Mouse (Mus musculus): ENCODE measurements around the gene Fam207a. TPM values are rescaled to one million over a fixed set of nuclear protein-coding genes. Genes with fewer than 3 reads are reported as not detected.
A peak's percentile ranks its signal among the peaks of the same experiment; 100 is the strongest.

The Fam207a gene
- total and polyA plus RNA-seq, 3 experiments, result 70.6 to 74.0 TPM; not detected in 1

GRCm38 (mm10) chr10:77565005-77565404 lies 49.4 kb upstream of the Fam207a start:
- H3K36me3 ChIP-seq (ENCODE audit: control insufficient read depth in 1 of 2, insufficient read depth in 2 of 2, low read length in 2 of 2), result peaks cover 7 to 30% of the 10 kb centered on the region in 2 experiments
- DNase-seq (ENCODE audit: low read depth, low spot score), result peak; percentile 94
- H3K4me1 ChIP-seq (ENCODE audit: control insufficient read depth in 1 of 2, insufficient read depth in 2 of 2, low read length in 2 of 2), result peaks cover 25 to 52% of the 10 kb centered on the region in 2 experiments
- no peaks in the 10 kb centered on the region for H3K27me3 ChIP-seq (ENCODE audit: control insufficient read depth in 1 of 2, insufficient read depth in 2 of 2, low read length in 2 of 2)
- no peaks in the 10 kb centered on the region for H3K9me3 ChIP-seq (replicated peaks; ENCODE audit: insufficient read depth, low read length)
- peak overlapping the region; percentile 15; the same call in 1 of the 2 replicates for H3K9ac ChIP-seq (ENCODE audit: control insufficient read depth, low read depth, low read length, poor library complexity, severe bottlenecking)
- no peak overlapping the region for H3K4me3 ChIP-seq (ENCODE audit: control insufficient read depth in 1 of 2, insufficient read depth in 1 of 2, low read depth in 2 of 2, low read length in 2 of 2)
- H3K79me2 ChIP-seq (ENCODE audit: control insufficient read depth, insufficient read depth, low read length, poor library complexity), result no peaks in the 10 kb centered on the region
- no peak for TF ChIP-seq HCFC1 (IDR thresholded peaks at IDR 0.05; ENCODE audit: low read depth, low read length)
- peak; percentile 80 for TF ChIP-seq MAX (IDR thresholded peaks at IDR 0.05; ENCODE audit: low read length)
- TF ChIP-seq MXI1 (IDR thresholded peaks at IDR 0.05; ENCODE audit: low read depth, low read length), result peak; percentile 80
- peak; percentile 77 for TF ChIP-seq TCF12 (IDR thresholded peaks at IDR 0.05; ENCODE audit: low read depth, low read length)
- peak; percentile 53; the same call in 1 of the 2 replicates for TF ChIP-seq ETS1 (IDR thresholded peaks at IDR 0.05; ENCODE audit: low read depth, low read length)
- TF ChIP-seq GATA1 (IDR thresholded peaks at IDR 0.05; ENCODE audit: low read depth, low read length), result peak; percentile 61
- TF ChIP-seq SIN3A (IDR thresholded peaks at IDR 0.05; ENCODE audit: low read length), result peak; percentile 78
- 0 out of 2 replicates have a peak, but pooled peaks have one; percentile 20 for TF ChIP-seq RCOR1 (IDR thresholded peaks at IDR 0.05; ENCODE audit: low read depth, low read length)
- TF ChIP-seq MAZ (IDR thresholded peaks at IDR 0.05; ENCODE audit: low read depth, low read length), result peak; percentile 63; the same call in 1 of the 2 replicates
- peak; percentile 59 to 82; a peak in 3 of 4 replicates for TF ChIP-seq EP300 (IDR thresholded peaks at IDR 0.05; ENCODE audit: low read depth in 1 of 2, low read length in 2 of 2)
- TF ChIP-seq ELF1 (IDR thresholded peaks at IDR 0.05; ENCODE audit: low read depth, low read length), result no peak
- TF ChIP-seq POLR2A (IDR thresholded peaks at IDR 0.05; ENCODE audit: control insufficient read depth in 1 of 2, insufficient read depth in 1 of 2, low read depth in 1 of 2, low read length in 2 of 2, poor library complexity in 1 of 2), result peak in 1 of 2 experiments; percentile 42; a peak in 1 of 4 replicates
- TF ChIP-seq MYC (IDR thresholded peaks at IDR 0.05; ENCODE audit: low read depth, low read length), result peak; percentile 88
- TF ChIP-seq TBP (IDR thresholded peaks at IDR 0.05; ENCODE audit: low read depth, low read length), result peak; percentile 82
- no peak for TF ChIP-seq UBTF (IDR thresholded peaks at IDR 0.05; ENCODE audit: borderline replicate concordance, insufficient read depth, low read depth, low read length)
- TF ChIP-seq TAL1 (IDR thresholded peaks at IDR 0.05; ENCODE audit: low read length), result peak; percentile 88
- peak overlapping the region; percentile 82 for H3K27ac ChIP-seq (ENCODE audit: control insufficient read depth, low read depth, low read length)

- Histone ChIP-seq H3K79me2 (ENCODE audit: control insufficient read depth, insufficient read depth, low read length, poor library complexity) (no peaks in the 10 kb centered on the region), H3K4me3 (ENCODE audit: control insufficient read depth in 1 of 2, insufficient read depth in 1 of 2, low read depth in 2 of 2, low read length in 2 of 2) (no peak overlapping the region), H3K4me1 (ENCODE audit: control insufficient read depth in 1 of 2, insufficient read depth in 2 of 2, low read length in 2 of 2) (peaks cover 20 to 42% of the 10 kb centered on the region in 2 experiments), H3K27me3 (ENCODE audit: control insufficient read depth in 1 of 2, insufficient read depth in 2 of 2, low read length in 2 of 2) (no peaks in the 10 kb centered on the region), H3K9ac (ENCODE audit: control insufficient read depth, low read depth, low read length, poor library complexity, severe bottlenecking) (no peak overlapping the region), H3K9me3 (replicated peaks; ENCODE audit: insufficient read depth, low read length) (no peaks in the 10 kb centered on the region), H3K27ac (ENCODE audit: control insufficient read depth, low read depth, low read length) (peak overlapping the region; percentile 4; the same call in 1 of the 2 replicates), H3K36me3 (ENCODE audit: control insufficient read depth in 1 of 2, insufficient read depth in 2 of 2, low read length in 2 of 2) (peaks cover 7 to 24% of the 10 kb centered on the region in 2 experiments)
- TF ChIP-seq TAL1 (IDR thresholded peaks at IDR 0.05; ENCODE audit: low read length) (peak; percentile 41; the same call in 1 of the 2 replicates), NRF1 (IDR thresholded peaks at IDR 0.05; ENCODE audit: insufficient read depth, low read depth, low read length, poor library complexity, severe bottlenecking) (no peak), UBTF (IDR thresholded peaks at IDR 0.05; ENCODE audit: borderline replicate concordance, insufficient read depth, low read depth, low read length) (no peak), MYC (IDR thresholded peaks at IDR 0.05; ENCODE audit: low read depth, low read length) (no peak), MAX (IDR thresholded peaks at IDR 0.05; ENCODE audit: low read length) (no peak), CTCF (IDR thresholded peaks at IDR 0.05 in 2 of 3, conservative IDR thresholded peaks at IDR 0.05 in 1 of 3; ENCODE audit: control insufficient read depth in 1 of 3, insufficient read depth in 1 of 3, low read depth in 2 of 3, low read length in 3 of 3, poor library complexity in 1 of 3, severe bottlenecking in 1 of 3) (no peak), ZKSCAN1 (IDR thresholded peaks at IDR 0.05; ENCODE audit: low read depth, low read length) (no peak), SMC3 (IDR thresholded peaks at IDR 0.05; ENCODE audit: low read depth, low read length) (no peak), USF2 (IDR thresholded peaks at IDR 0.05; ENCODE audit: borderline replicate concordance in 1 of 2, insufficient read depth in 1 of 2, low read depth in 1 of 2, low read length in 2 of 2) (no peak), SIN3A (IDR thresholded peaks at IDR 0.05; ENCODE audit: low read length) (no peak), EP300 (IDR thresholded peaks at IDR 0.05; ENCODE audit: low read depth in 1 of 2, low read length in 2 of 2) (0 out of 4 replicates have a peak, but pooled peaks of 1 of the 2 experiments have one; percentile 20), GATA1 (IDR thresholded peaks at IDR 0.05; ENCODE audit: low read depth, low read length) (0 out of 2 replicates have a peak, but pooled peaks have one; percentile 19), ZC3H11A (IDR thresholded peaks at IDR 0.05; ENCODE audit: low read depth, low read length) (no peak), ETS1 (IDR thresholded peaks at IDR 0.05; ENCODE audit: low read depth, low read length) (peak; percentile 25; the same call in 1 of the 2 replicates)
- DNase-seq (ENCODE audit: low read depth, low spot score), result peak; percentile 72
These were observed 45.9 kb upstream of the Fam207a start for GRCm38 (mm10) chr10:77561508-77561907.

All from MEL (cell line).